Mouse (Mus musculus) olfactory bulb, adult 2 months (tissue): ENCODE results near the gene Pgd. TPM values are rescaled to one million over a fixed set of nuclear protein-coding genes. Genes with fewer than 3 reads are reported as not detected.
"Not testable (repeated sequence)": the region's sequence is repeated elsewhere in the genome, so short reads cannot be mapped to it uniquely, and the experiment has no call there.

ENCODE experiments used
- H3K27ac ChIP-seq: fragments of 200-500 bp; 2 replicates; pipeline ENCODE4 v1.5.1; 2012; ENCODE audit warnings: low read depth, low read length; ENCODE audit not compliant: insufficient read depth
- H3K4me1 ChIP-seq: fragments of 200-500 bp; 2 replicates; pipeline ENCODE4 v1.6.1; 2012; ENCODE audit warnings: low read length; ENCODE audit not compliant: control insufficient read depth, insufficient read depth
- H3K4me3 ChIP-seq: fragments of 200-500 bp; 2 replicates; pipeline ENCODE4 v1.5.1; 2012; ENCODE audit warnings: mild to moderate bottlenecking, low read depth, low read length, moderate library complexity; ENCODE audit not compliant: insufficient read depth
- CTCF ChIP-seq: fragments of 200-500 bp; IDR thresholded peaks from 2 replicates; pipeline ENCODE4 v1.5.1; 2012; ENCODE audit warnings: low read depth, mild to moderate bottlenecking, low read length, moderate library complexity; ENCODE audit not compliant: insufficient read depth
- POLR2A ChIP-seq: fragments of 200-500 bp; IDR thresholded peaks from 2 replicates; pipeline ENCODE4 v1.6.1; 2012; ENCODE audit warnings: mild to moderate bottlenecking, low read depth, low read length, moderate library complexity; ENCODE audit not compliant: insufficient read depth
- WGBS: fragments of 180-500 bp; shearing (Covaris S2); methylation state at CpG from one replicate; pipeline ENCODE4 v1.1.7; 2018; 5-methylcytosine and 5-hydroxymethylcytosine counted together
- polyA plus RNA-seq: library from polyadenylated mRNA; stranded (reverse); fragments of >200 nt; gene quantifications from 2 replicates; pipeline ENCODE4 v1.2.4, GENCODE M21; 2012; ENCODE audit warnings: low replicate concordance; ENCODE audit not compliant: missing spikeins, insufficient read depth, insufficient read length

Gene Pgd
- polyA plus RNA-seq, 1 experiment, result 246 TPM

- H3K4me3 ChIP-seq, result no peak overlapping the region
- TF ChIP-seq POLR2A, result no peak
- no peak for TF ChIP-seq CTCF
- H3K4me1 ChIP-seq, result peaks cover 23% of the 10 kb centered on the region
- WGBS, result 90% methylated on average over 23 of the region's 23 CpGs
- H3K27ac ChIP-seq, result no peak overlapping the region
Observed at GRCm38 (mm10) chr4:149131021-149131752, 35.4 kb downstream of the Pgd start.

DNA sequence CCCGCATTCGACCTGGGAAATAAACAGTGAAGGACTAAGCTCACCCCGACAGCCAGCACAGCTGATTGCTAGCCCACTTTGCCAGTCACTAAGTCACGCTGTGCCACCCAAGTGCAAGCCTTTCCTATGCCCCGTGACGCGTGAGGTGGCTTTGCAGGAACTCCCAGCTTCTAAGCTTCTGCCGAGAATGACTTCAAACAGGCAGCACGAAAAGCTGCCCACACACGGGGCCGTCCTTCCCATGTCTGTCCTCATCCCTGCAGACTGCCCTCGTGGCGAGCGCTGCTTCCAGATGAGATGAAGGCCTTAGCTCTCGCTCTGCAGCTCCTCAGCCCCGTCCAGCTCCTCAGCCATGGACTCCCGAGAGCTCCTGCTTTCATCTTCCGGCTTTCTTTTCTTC is 38.1 kb downstream of the Pgd start:
- H3K27ac ChIP-seq, result no peak overlapping the region
- TF ChIP-seq CTCF, result no peak
- no peak for TF ChIP-seq POLR2A
- peaks cover 29% of the 10 kb centered on the region for H3K4me1 ChIP-seq
- H3K4me3 ChIP-seq, result no peak overlapping the region
- WGBS, result 78% methylated on average over 18 of the region's 18 CpGs

DNA sequence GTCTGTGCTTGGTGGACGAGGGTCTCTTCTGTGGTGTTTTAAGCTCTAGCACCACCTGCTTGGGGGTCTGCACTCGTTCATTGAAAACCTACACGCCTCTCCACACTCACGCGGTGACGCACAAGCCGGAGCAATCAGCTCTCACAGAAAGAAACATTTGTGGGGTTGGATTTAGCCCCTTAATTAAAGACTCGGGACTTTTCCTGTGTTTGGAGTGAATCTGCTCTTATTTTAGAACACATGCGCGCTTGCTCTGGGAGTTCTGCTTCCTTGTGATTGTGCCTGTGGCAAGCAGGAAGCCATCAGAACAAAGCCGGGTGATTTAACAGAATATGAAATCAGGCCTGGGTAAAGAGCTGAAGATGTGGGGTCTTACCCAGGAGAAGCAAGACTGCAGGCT is 39.9 kb downstream of the Pgd start, which contains the start of gene Cort:
Cort (minus strand) TSS at position 101 of the 400 bp plus-strand sequence.
- 32% methylated on average over 11 of the region's 11 CpGs for WGBS

DNA sequence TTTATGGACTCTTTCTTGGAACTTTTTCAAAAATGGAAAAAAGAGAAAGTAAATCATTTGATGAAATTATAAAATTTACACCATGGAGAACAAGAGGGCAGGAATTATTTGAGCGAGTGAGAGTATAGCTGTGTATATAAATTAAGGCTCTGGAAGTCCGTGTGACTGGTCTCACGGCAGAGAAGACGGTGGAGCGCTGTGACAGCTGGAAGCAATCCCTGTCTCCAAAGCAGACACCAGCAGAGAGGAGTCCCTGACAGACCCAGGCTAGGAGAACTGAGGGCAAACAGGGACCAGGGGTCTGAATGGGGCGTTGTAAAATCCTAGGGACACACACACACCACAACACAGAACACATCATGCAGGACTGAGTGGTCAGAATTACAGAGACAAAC is 40.5 kb downstream of the Pgd start:
- TF ChIP-seq CTCF (no peak), POLR2A (no peak)
- peaks cover 29% of the 10 kb centered on the region for H3K4me1 ChIP-seq
- 63% methylated on average over 6 of the region's 6 CpGs for WGBS
- H3K27ac ChIP-seq, result 0 out of 2 replicates have a peak overlapping the region, but pooled peaks have one; percentile 17
- peak overlapping the region; percentile 16 for H3K4me3 ChIP-seq

More for the DNA sequence above, 39.9 kb downstream of the Pgd start, which contains the start of gene Cort:
- TF ChIP-seq POLR2A (no peak), CTCF (no peak)
- Histone ChIP-seq H3K4me1 (peaks cover 29% of the 10 kb centered on the region), H3K27ac (peak within 1 kb of the TSS; percentile 75), H3K4me3 (peak within 1 kb of the TSS; percentile 16)

- TF ChIP-seq CTCF (no peak), POLR2A (no peak)
- 49% methylated on average over 11 of the region's 11 CpGs for WGBS
- H3K27ac ChIP-seq, result no peak overlapping the region
Observed at GRCm38 (mm10) chr4:149125341-149126114, 41.0 kb downstream of the Pgd start.

GRCm38 (mm10) chr4:149123432-149123831 is 43.1 kb downstream of the Pgd start:
- WGBS, result 82% methylated on average over 5 of the region's 5 CpGs
- Histone ChIP-seq H3K4me1 (peaks cover 26% of the 10 kb centered on the region), H3K27ac (no peak overlapping the region), H3K4me3 (no peak overlapping the region)
- TF ChIP-seq CTCF (no peak), POLR2A (no peak)

More at GRCm38 (mm10) chr4:149125341-149126114, 41.0 kb downstream of the Pgd start:
- Histone ChIP-seq H3K4me1 (peaks cover 29% of the 10 kb centered on the region), H3K4me3 (no peak overlapping the region)

DNA sequence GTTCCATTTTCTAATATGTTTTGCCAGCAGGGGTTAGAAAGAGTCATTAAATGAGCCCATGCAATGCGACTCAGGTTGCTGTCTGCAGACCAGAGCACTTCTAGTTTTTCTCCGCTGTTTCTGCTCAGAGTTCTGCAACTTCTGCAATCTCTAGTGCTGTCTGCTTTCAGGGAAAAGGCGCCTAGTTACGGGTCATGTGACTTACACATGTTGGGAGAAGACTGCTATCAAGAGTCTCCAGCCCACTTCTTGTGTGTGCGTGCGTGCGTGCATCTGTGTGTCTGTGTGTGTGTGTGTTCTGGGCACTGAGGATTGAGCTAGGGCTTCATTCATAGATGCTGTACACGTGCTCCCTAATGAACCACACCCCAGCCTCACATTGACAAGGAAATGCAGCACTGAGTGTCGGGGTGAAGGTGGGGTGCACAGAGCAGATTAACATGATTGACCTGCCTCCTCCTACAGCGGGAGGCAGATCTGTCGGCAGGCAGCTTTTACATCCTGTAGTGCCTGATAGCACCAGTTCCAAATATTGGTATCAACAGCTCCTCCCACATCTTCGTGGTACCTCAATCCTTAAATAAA is 46.5 kb downstream of the Pgd start:
- 75% methylated on average over 12 of the region's 12 CpGs for WGBS
- not testable (repeated sequence) for H3K4me1 ChIP-seq, H3K4me3 ChIP-seq, H3K27ac ChIP-seq

GRCm38 (mm10) chr4:149103875-149104561 is 62.6 kb downstream of the Pgd start, which contains the start of gene Dffa:
Dffa (plus strand) TSS chr4:149104146.
- WGBS, result under 1% methylated on average over 35 of the region's 35 CpGs
- TF ChIP-seq CTCF (no peak), POLR2A (0 out of 2 replicates have a peak, but pooled peaks have one; percentile 36)
- H3K27ac ChIP-seq, result 0 out of 2 replicates have a peak within 1 kb of the TSS, but pooled peaks have one; percentile 4
- H3K4me3 ChIP-seq, result peak within 1 kb of the TSS; percentile 68
- H3K4me1 ChIP-seq, result peaks cover 10% of the 10 kb centered on the region

DNA sequence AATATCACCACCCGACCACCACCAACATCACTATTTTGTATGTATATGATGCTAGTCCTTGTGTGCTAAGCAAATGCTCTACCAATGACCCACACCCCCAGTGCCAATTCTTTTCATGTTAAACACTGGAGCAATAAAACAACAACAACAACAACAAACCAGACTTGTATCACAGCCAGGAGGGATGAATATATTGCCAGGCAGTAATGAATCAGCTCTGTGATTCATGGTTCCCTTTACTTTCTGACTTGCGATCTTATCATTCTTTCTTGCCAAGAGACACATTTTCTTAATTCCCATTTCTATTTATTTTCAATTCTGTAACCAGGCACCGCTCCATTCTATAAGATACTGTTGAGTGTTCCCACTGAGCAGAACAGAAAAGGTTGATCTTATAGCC is 65.1 kb downstream of the Pgd start:
- TF ChIP-seq POLR2A, result no peak
- TF ChIP-seq CTCF, result no peak
- Histone ChIP-seq H3K4me3 (no peak overlapping the region), H3K4me1 (peaks cover 15% of the 10 kb centered on the region), H3K27ac (no peak overlapping the region)
- WGBS, result 74% methylated on average over 3 of the region's 3 CpGs

- not testable (repeated sequence) for H3K4me3 ChIP-seq, H3K27ac ChIP-seq
- 86% methylated on average over 12 of the region's 12 CpGs for WGBS
Observed at GRCm38 (mm10) chr4:149100449-149100848, 66.1 kb downstream of the Pgd start.

More at GRCm38 (mm10) chr4:149100449-149100848, 66.1 kb downstream of the Pgd start:
- peaks cover 12% of the 10 kb centered on the region for H3K4me1 ChIP-seq
